Comparison of ENCODE assay signal across 19 mouse cellular contexts in the genomic region with DNA sequence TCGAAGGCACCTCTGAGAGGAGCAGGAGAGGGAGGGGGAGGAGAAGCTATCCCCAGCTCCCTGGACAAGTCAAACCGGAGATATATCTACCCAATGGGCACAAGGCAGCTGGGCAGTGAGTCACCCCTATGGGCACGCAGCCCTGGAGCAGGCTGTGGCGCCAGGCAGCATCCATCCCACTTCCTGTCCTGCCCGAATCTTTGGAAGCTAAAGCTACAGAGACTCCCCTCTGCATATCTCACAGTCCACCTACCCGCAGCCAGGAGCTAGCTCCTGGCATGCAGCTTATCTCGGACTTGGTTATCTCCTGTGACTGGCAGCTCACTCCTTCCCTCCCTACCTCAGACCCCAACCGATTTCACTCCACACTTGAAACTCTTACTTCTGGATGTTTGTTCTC. TPM values are rescaled to one million over a fixed set of nuclear protein-coding genes. Genes with fewer than 3 reads are reported as not detected.
DNase-seq lines count a peak whose midpoint lies in the region; TF ChIP-seq lines count a peak whose summit lies in the region.
"Had no signal": no experiment of that assay in that cellular context is flagged by ENCODE, and none has a peak within 500 bp of the region (broad histone marks: within the 10 kb centered on the region; RNA-seq: fewer than 3 reads in every experiment).

No protein-coding gene starts in this region.

- no peaks in the 10 kb centered on the region for H3K79me3 ChIP-seq in C2C12 (ENCODE audit: low read depth)

- no peaks in the 10 kb centered on the region for H3K27me3 ChIP-seq in C2C12 (ENCODE audit: control insufficient read depth, insufficient read depth, insufficient read length)
- H3K27me3 ChIP-seq: embryonic facial prominence, embryonic 15.5 days; intestine, embryonic 15.5 days; limb, embryonic 15.5 days had no signal

- no peak overlapping the region for H3K4me3 ChIP-seq in C2C12 (ENCODE audit: insufficient read depth, poor library complexity, severe bottlenecking)
- H3K4me3 ChIP-seq: embryonic facial prominence, embryonic 15.5 days; forebrain, embryonic 13.5 days; hindbrain, embryonic 12.5 days; intestine, embryonic 15.5 days; limb, embryonic 15.5 days; midbrain, embryonic 15.5 days had no signal

- no peak overlapping the region for H3ac ChIP-seq in C2C12 (ENCODE audit: control insufficient read depth, insufficient read length, low read depth)

- intact Hi-C loops in left cerebral cortex, postnatal 10 days (cut with DNase I), result no loop called here

- H3K79me2 ChIP-seq in C2C12 (ENCODE audit: control insufficient read depth, insufficient read depth), result no peaks in the 10 kb centered on the region

- TF ChIP-seq CTCF in C2C12 (IDR thresholded peaks at IDR 0.05; ENCODE audit: control insufficient read depth, insufficient read depth, insufficient read length), result no peak

- peak; percentile 8 to 22 for DNase-seq in left cerebral cortex, adult 18-20 months (ENCODE audit: low spot score in 2 of 2)
- DNase-seq in left cerebral cortex, postnatal 10 days (ENCODE audit: extremely low spot score in 1 of 2, low spot score in 2 of 2), result no peak
- peak; percentile 68 for DNase-seq in NIH3T3 (ENCODE audit: low read depth)
- DNase-seq in heart, postnatal 4 days, result peak; percentile 44
- DNase-seq in layer of hippocampus, postnatal 25 days (ENCODE audit: extremely low spot score in 1 of 2, low spot score in 1 of 2), result no peak
- no peak for DNase-seq in cerebellum, postnatal 14 days
- DNase-seq: lung, adult 2 months; thymus, adult 18-20 months had no signal

- no peaks in the 10 kb centered on the region for H3K36me3 ChIP-seq in C2C12 (ENCODE audit: control insufficient read depth, insufficient read depth)
- H3K36me3 ChIP-seq: embryonic facial prominence, embryonic 15.5 days; hindbrain, embryonic 12.5 days; intestine, embryonic 15.5 days; limb, embryonic 15.5 days; midbrain, embryonic 15.5 days had no signal

TF ChIP-seq in C2C12, 6 proteins besides CTCF, POLR2A, EP300 and RAD21:
- TF ChIP-seq MYOG (IDR thresholded peaks at IDR 0.05; ENCODE audit: control insufficient read depth, extremely low read depth, insufficient read length), result no peak
- peak; percentile 41 for TF ChIP-seq FOSL1 (IDR thresholded peaks at IDR 0.05; ENCODE audit: insufficient read depth, low read length, poor library complexity, severe bottlenecking)
- TF ChIP-seq MYOD1 (IDR thresholded peaks at IDR 0.05; ENCODE audit: control insufficient read depth, insufficient read length, low read depth), result peak; percentile 81
- no peak for TF ChIP-seq CEBPB (IDR thresholded peaks at IDR 0.05; ENCODE audit: low read depth)
- no peak for TF ChIP-seq USF1 (IDR thresholded peaks at IDR 0.05; ENCODE audit: low read depth)
- peak; percentile 29 for TF ChIP-seq MAX (IDR thresholded peaks at IDR 0.05)

RNA-seq across cellular contexts. Expression of a gene that starts 1.3 kb away (rescaled TPM):
- total RNA-seq in left cerebral cortex, adult 18-20 months (2021), result not detected
- total RNA-seq in left cerebral cortex, postnatal 10 days (2021), result not detected
- polyA plus RNA-seq in C2C12 (2012; fragmentation: generic; extraction: Trizol), result 1.1 TPM
- under 1 TPM; 0.19 to 0.38 TPM for total RNA-seq in heart, postnatal 4 days (2021)
- not detected for total RNA-seq in layer of hippocampus, postnatal 25 days (2021)
- total RNA-seq: layer of hippocampus, adult 8-10 months had no signal
- polyA plus RNA-seq: forebrain, embryonic 13.5 days; midbrain, embryonic 15.5 days; neural tube, embryonic 11.5 days had no signal

RNA-seq across cellular contexts. Expression of a gene that starts 35.1 kb away (rescaled TPM):
- not detected for total RNA-seq in left cerebral cortex, adult 18-20 months (2021)
- total RNA-seq in left cerebral cortex, postnatal 10 days (2021), result not detected
- polyA plus RNA-seq in C2C12 (2012; fragmentation: generic; extraction: Trizol), result 0.02 TPM
- total RNA-seq in heart, postnatal 4 days (2021), result under 1 TPM; 0.63 to 0.74 TPM
- not detected for total RNA-seq in layer of hippocampus, postnatal 25 days (2021)
- total RNA-seq: left cerebral cortex, postnatal 14 days had no signal

RNA-seq across cellular contexts. Expression of a gene that starts 36.5 kb away (rescaled TPM):
- total RNA-seq in left cerebral cortex, adult 18-20 months (2021), result not detected
- under 1 TPM; 0.11 to 0.14 TPM for total RNA-seq in left cerebral cortex, postnatal 10 days (2021)
- polyA plus RNA-seq in C2C12 (2012; fragmentation: generic; extraction: Trizol), result 0.01 TPM
- total RNA-seq in heart, postnatal 4 days (2021), result not detected
- total RNA-seq in layer of hippocampus, postnatal 25 days (2021), result not detected
- total RNA-seq: gastrocnemius, postnatal 4 days; left cerebral cortex, postnatal 14 days had no signal
- polyA plus RNA-seq: forebrain, embryonic 13.5 days; neural tube, embryonic 11.5 days had no signal

Comparison
In these comparisons a context has a peak if more than half of its experiments do, and no peak if none do; other contexts are left out.
1. DNase-seq: peak in left cerebral cortex, adult 18-20 months (2 of 2), NIH3T3 (single experiment) and heart, postnatal 4 days (single experiment); none in left cerebral cortex, postnatal 10 days (0 of 2), layer of hippocampus, postnatal 25 days (0 of 2) and cerebellum, postnatal 14 days (0 of 2).